Mouse (Mus musculus) thymus, adult 2 months (tissue): ENCODE measurements around the gene Fam196b. TPM values are rescaled to one million over a fixed set of nuclear protein-coding genes. Genes with fewer than 3 reads are reported as not detected.

ENCODE experiments used
- DNase-seq: peaks from one replicate; pipeline ENCODE4 v3.0.0; 2021
- H3K27ac ChIP-seq: fragments of 200-500 bp; 2 replicates; pipeline ENCODE4 v1.5.1; 2012; ENCODE audit warnings: low read length, control low read depth; ENCODE audit not compliant: control insufficient read depth, insufficient read depth
- H3K27me3 ChIP-seq: fragments of 200-500 bp; 2 replicates; pipeline ENCODE4 v1.6.1; 2012; ENCODE audit warnings: mild to moderate bottlenecking, low read length, moderate library complexity, mixed read lengths; ENCODE audit not compliant: control insufficient read depth, insufficient read depth
- H3K36me3 ChIP-seq: fragments of 200-500 bp; 2 replicates; pipeline ENCODE4 v1.6.1; 2012; ENCODE audit warnings: mild to moderate bottlenecking, low read length, moderate library complexity; ENCODE audit not compliant: control insufficient read depth, insufficient read depth
- H3K4me1 ChIP-seq: fragments of 200-500 bp; replicated peaks from 2 replicates; pipeline ENCODE4 v1.6.1; 2012; ENCODE audit warnings: low read length; ENCODE audit not compliant: control insufficient read depth, insufficient read depth
- H3K4me3 ChIP-seq: fragments of 200-500 bp; 2 replicates; pipeline ENCODE4 v1.5.1; 2012; ENCODE audit warnings: mild to moderate bottlenecking, low read length, control low read depth, moderate library complexity; ENCODE audit not compliant: control insufficient read depth, insufficient read depth
- CTCF ChIP-seq: fragments of 200-500 bp; IDR thresholded peaks from 2 replicates; pipeline ENCODE4 v1.5.1; 2012; ENCODE audit warnings: mild to moderate bottlenecking, control low read depth, low read length, moderate library complexity, borderline replicate concordance; ENCODE audit not compliant: control insufficient read depth, poor library complexity, insufficient read depth; ENCODE audit errors: extremely low read depth
- POLR2A ChIP-seq: fragments of 200-500 bp; IDR thresholded peaks from 2 replicates; pipeline ENCODE4 v1.6.1; 2012; ENCODE audit warnings: mild to moderate bottlenecking, low read length, control low read depth, moderate library complexity; ENCODE audit not compliant: control insufficient read depth, poor library complexity, insufficient read depth; ENCODE audit errors: extremely low read depth
- WGBS: fragments of 180-500 bp; shearing (Covaris S2); methylation state at CpG from one replicate; pipeline ENCODE4 v1.1.7; 2018; 5-methylcytosine and 5-hydroxymethylcytosine counted together
- polyA plus RNA-seq: library from polyadenylated mRNA; depleted of rRNA; stranded (reverse); fragments of >200 nt; gene quantifications from 2 replicates; pipeline ENCODE4 v1.2.3, GENCODE M21; 2012

The Fam196b gene
- polyA plus RNA-seq, 1 experiment, result 0.07 TPM

- Histone ChIP-seq H3K36me3 (no peaks in the 10 kb centered on the region; the same call in 1 of the 2 replicates), H3K4me1 (peaks cover 6% of the 10 kb centered on the region), H3K27ac (no peak overlapping the region), H3K27me3 (no peaks in the 10 kb centered on the region), H3K4me3 (no peak overlapping the region)
- WGBS, result 97% methylated on average over 3 of the region's 3 CpGs
- DNase-seq, result no peak
- TF ChIP-seq CTCF (no peak), POLR2A (no peak)
These were observed 102.0 kb downstream of the Fam196b start for GRCm38 (mm10) chr11:34416619-34416979.

GRCm38 (mm10) chr11:34421061-34421460, 106.4 kb downstream of the Fam196b start:
- H3K4me3 ChIP-seq, result no peak overlapping the region
- no peaks in the 10 kb centered on the region for H3K27me3 ChIP-seq
- TF ChIP-seq CTCF (no peak), POLR2A (no peak)
- DNase-seq, result no peak
- no peaks in the 10 kb centered on the region; the same call in 1 of the 2 replicates for H3K36me3 ChIP-seq
- H3K27ac ChIP-seq, result no peak overlapping the region
- H3K4me1 ChIP-seq, result peaks cover 6% of the 10 kb centered on the region
- WGBS, result 94% methylated on average over 6 of the region's 6 CpGs

GRCm38 (mm10) chr11:34424546-34424945, 109.9 kb downstream of the Fam196b start:
- H3K27me3 ChIP-seq, result no peaks in the 10 kb centered on the region
- H3K4me3 ChIP-seq, result no peak overlapping the region
- no peak overlapping the region for H3K27ac ChIP-seq
- WGBS, result 100% methylated on average over 1 of the region's 1 CpGs
- no peak for TF ChIP-seq CTCF
- TF ChIP-seq POLR2A, result no peak
- peaks cover 7% of the 10 kb centered on the region; the same call in 1 of the 2 replicates for H3K36me3 ChIP-seq
- no peak for DNase-seq
- H3K4me1 ChIP-seq, result peaks cover 5% of the 10 kb centered on the region

GRCm38 (mm10) chr11:34427212-34427611, 112.6 kb downstream of the Fam196b start:
- Histone ChIP-seq H3K4me3 (no peak overlapping the region), H3K4me1 (no peaks in the 10 kb centered on the region), H3K36me3 (peaks cover 7% of the 10 kb centered on the region; the same call in 1 of the 2 replicates), H3K27me3 (no peaks in the 10 kb centered on the region), H3K27ac (no peak overlapping the region)
- TF ChIP-seq CTCF, result no peak
- no peak for TF ChIP-seq POLR2A
- 72% methylated on average over 5 of the region's 5 CpGs for WGBS
- DNase-seq, result no peak

- H3K4me3 ChIP-seq, result no peak overlapping the region
- H3K36me3 ChIP-seq, result peaks cover 7% of the 10 kb centered on the region; the same call in 1 of the 2 replicates
- DNase-seq, result no peak
- 97% methylated on average over 4 of the region's 4 CpGs for WGBS
- no peak for TF ChIP-seq CTCF
- no peak for TF ChIP-seq POLR2A
- H3K27me3 ChIP-seq, result no peaks in the 10 kb centered on the region
- no peaks in the 10 kb centered on the region for H3K4me1 ChIP-seq
- no peak overlapping the region for H3K27ac ChIP-seq
These were observed 116.3 kb downstream of the Fam196b start for GRCm38 (mm10) chr11:34430940-34431339.

- no peak for DNase-seq
- Histone ChIP-seq H3K4me3 (no peak overlapping the region), H3K27me3 (no peaks in the 10 kb centered on the region), H3K4me1 (no peaks in the 10 kb centered on the region), H3K36me3 (peaks cover 7% of the 10 kb centered on the region; the same call in 1 of the 2 replicates), H3K27ac (no peak overlapping the region)
- WGBS, result 94% methylated on average over 5 of the region's 5 CpGs
- TF ChIP-seq POLR2A (no peak), CTCF (no peak)
These were observed 116.7 kb downstream of the Fam196b start for GRCm38 (mm10) chr11:34431371-34431770.

- Histone ChIP-seq H3K4me3 (no peak overlapping the region), H3K4me1 (no peaks in the 10 kb centered on the region), H3K36me3 (peaks cover 7% of the 10 kb centered on the region), H3K27ac (no peak overlapping the region), H3K27me3 (no peaks in the 10 kb centered on the region)
- TF ChIP-seq CTCF (no peak), POLR2A (no peak)
- DNase-seq, result no peak
- WGBS, result 96% methylated on average over 2 of the region's 2 CpGs
These were observed 117.4 kb downstream of the Fam196b start for GRCm38 (mm10) chr11:34431978-34432377.
